Mouse (Mus musculus): Measurements from ENCODE around the gene Ttll6. TPM values are rescaled to one million over a fixed set of nuclear protein-coding genes. Genes with fewer than 3 reads are reported as not detected.
"Not testable (repeated sequence)": the region's sequence is repeated elsewhere in the genome, so short reads cannot be mapped to it uniquely, and the experiment has no call there.

Gene Ttll6
- polyA plus RNA-seq, 1 experiment from 2014 or later, result 0.15 TPM

GRCm38 (mm10) chr11:96122806-96123205 lies 10.8 kb upstream of the Ttll6 start:
- not testable (repeated sequence) for H3K9me3 ChIP-seq (replicated peaks); H3K27ac ChIP-seq; ATAC-seq (ENCODE audit: low FRiP score); H3K4me1 ChIP-seq; H3K9ac ChIP-seq; H3K36me3 ChIP-seq; H3K4me3 ChIP-seq; H3K4me2 ChIP-seq (replicated peaks)
- WGBS, result 81% methylated on average over 4 of the region's 4 CpGs
- H3K27me3 ChIP-seq, result peaks cover 48% of the 10 kb centered on the region

DNA sequence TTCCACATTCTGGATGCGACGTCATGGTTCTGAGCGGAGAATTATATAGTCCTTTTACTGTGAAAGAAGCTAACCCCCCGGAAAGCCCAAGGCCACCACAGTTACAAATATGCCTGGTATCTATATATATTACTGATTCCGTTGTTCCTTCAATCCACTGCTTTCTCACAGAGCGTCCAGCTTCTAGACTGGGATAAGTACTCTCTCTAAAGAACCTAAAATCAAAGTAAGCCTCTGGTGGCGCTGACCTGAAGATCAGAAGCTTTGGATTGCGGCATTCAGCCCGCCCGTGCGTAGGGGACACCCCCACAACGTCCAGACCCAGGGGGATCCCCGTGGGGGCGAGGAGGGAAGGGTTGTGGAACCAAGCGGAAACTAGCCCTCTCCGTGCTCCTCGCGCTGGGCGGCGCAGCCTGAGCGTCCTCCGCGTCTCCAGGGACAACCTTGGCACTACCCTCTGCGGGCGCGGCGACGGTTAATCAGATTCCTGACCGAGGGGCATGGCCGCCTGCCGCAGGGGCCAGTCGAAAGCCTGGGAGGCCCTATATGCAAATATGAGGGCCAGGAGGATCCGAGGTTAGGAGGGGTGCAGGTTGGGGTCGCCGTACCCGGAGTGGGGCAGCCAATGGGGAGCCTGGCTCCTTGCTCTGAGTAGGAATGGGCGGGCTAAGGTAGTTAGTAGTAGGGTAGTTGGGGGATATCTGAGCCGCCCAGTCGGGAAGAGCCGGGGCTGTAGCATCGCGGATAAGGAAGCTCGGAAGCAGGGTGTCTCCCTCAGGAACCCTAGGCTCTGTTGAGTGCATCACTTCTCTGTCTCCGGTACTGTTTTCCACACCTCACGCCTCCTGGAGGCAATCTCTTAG lies 9.3 kb upstream of the Ttll6 start:
- Histone ChIP-seq H3K9me3 (replicated peaks) (no peaks in the 10 kb centered on the region), H3K4me3 (peak overlapping the region; percentile 38), H3K27ac (no peak overlapping the region), H3K9ac (peak overlapping the region; percentile 24; the same call in 1 of the 2 replicates), H3K4me1 (peaks cover 9% of the 10 kb centered on the region), H3K4me2 (replicated peaks) (peak overlapping the region; percentile 70), H3K27me3 (peaks cover 48% of the 10 kb centered on the region), H3K36me3 (no peaks in the 10 kb centered on the region)
- 3% methylated on average over 45 of the region's 45 CpGs for WGBS
- no peak for ATAC-seq (ENCODE audit: low FRiP score)

- peaks cover 4% of the 10 kb centered on the region; the same call in 1 of the 2 replicates for H3K4me1 ChIP-seq
- peaks cover 27% of the 10 kb centered on the region for H3K27me3 ChIP-seq
- no peak overlapping the region for H3K4me3 ChIP-seq
- ATAC-seq (ENCODE audit: low FRiP score), result no peak
- H3K9me3 ChIP-seq (replicated peaks), result no peaks in the 10 kb centered on the region
- no peak overlapping the region for H3K27ac ChIP-seq
- 65% methylated on average over 10 of the region's 10 CpGs for WGBS
- H3K9ac ChIP-seq, result no peak overlapping the region
- no peak overlapping the region for H3K4me2 ChIP-seq (replicated peaks)
- H3K36me3 ChIP-seq, result no peaks in the 10 kb centered on the region
Observed at GRCm38 (mm10) chr11:96130606-96131005, 3.0 kb upstream of the Ttll6 start.

- Histone ChIP-seq H3K9me3 (replicated peaks) (no peaks in the 10 kb centered on the region), H3K4me3 (no peak overlapping the region), H3K36me3 (no peaks in the 10 kb centered on the region), H3K27ac (no peak overlapping the region), H3K9ac (no peak overlapping the region), H3K27me3 (peaks cover 15% of the 10 kb centered on the region), H3K4me2 (replicated peaks) (no peak overlapping the region), H3K4me1 (peaks cover 6% of the 10 kb centered on the region; the same call in 1 of the 2 replicates)
- no peak for ATAC-seq (ENCODE audit: low FRiP score)
- WGBS, result 90% methylated on average over 8 of the region's 8 CpGs
Observed at GRCm38 (mm10) chr11:96135847-96136246, 2.3 kb downstream of the Ttll6 start.

- H3K9me3 ChIP-seq (replicated peaks), result no peaks in the 10 kb centered on the region
- no peak overlapping the region for H3K4me2 ChIP-seq (replicated peaks)
- peaks cover 16% of the 10 kb centered on the region for H3K27me3 ChIP-seq
- H3K9ac ChIP-seq, result no peak overlapping the region
- H3K36me3 ChIP-seq, result no peaks in the 10 kb centered on the region
- no peak overlapping the region for H3K4me3 ChIP-seq
- 30% methylated on average over 4 of the region's 4 CpGs for WGBS
- ATAC-seq (ENCODE audit: low FRiP score), result no peak
- H3K4me1 ChIP-seq, result peaks cover 5% of the 10 kb centered on the region; the same call in 1 of the 2 replicates
- H3K27ac ChIP-seq, result no peak overlapping the region
Observed at GRCm38 (mm10) chr11:96140726-96141175, 7.2 kb downstream of the Ttll6 start.

- peaks cover 44% of the 10 kb centered on the region for H3K27me3 ChIP-seq
- no peak for ATAC-seq (ENCODE audit: low FRiP score)
- no peaks in the 10 kb centered on the region for H3K36me3 ChIP-seq
- H3K4me3 ChIP-seq, result no peak overlapping the region
- 64% methylated on average over 4 of the region's 4 CpGs for WGBS
- no peak overlapping the region for H3K9ac ChIP-seq
- H3K27ac ChIP-seq, result no peak overlapping the region
- no peaks in the 10 kb centered on the region for H3K9me3 ChIP-seq (replicated peaks)
- no peak overlapping the region for H3K4me2 ChIP-seq (replicated peaks)
- peaks cover 9% of the 10 kb centered on the region; the same call in 1 of the 2 replicates for H3K4me1 ChIP-seq
Observed at GRCm38 (mm10) chr11:96143766-96144165, 10.2 kb downstream of the Ttll6 start.

DNA sequence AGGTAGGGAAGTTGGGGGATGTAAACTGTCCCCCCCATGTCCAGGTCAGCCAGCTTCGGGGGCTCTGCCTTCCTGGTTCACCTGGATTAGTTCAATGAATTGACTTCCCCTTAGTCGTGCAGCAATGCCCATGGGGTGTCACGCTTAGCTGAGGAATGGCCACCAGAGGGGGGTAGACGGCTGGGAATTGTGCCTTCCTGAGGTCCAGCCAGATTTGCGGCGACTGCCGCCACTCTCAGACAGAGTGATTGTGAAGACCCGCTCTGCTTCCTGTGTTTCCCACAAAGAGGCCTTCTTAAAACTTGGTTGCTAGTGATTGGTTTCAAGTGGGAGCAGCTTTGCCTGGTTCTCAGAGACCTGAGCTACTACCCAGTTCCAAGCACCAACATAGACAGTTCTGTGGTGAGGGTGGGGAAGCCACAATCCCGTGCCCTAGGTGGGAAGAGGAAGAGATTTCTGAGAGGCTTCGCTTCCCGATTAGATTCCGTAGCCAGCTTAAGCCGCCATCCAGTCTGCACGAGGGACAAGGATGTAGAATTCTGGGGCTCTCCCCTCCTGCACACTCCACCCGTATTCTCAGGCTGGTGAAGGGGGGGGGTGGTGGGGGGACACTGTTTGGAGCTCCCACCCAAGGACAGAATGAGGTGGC lies 12.2 kb downstream of the Ttll6 start:
- Histone ChIP-seq H3K9me3 (replicated peaks) (no peaks in the 10 kb centered on the region), H3K36me3 (no peaks in the 10 kb centered on the region), H3K4me3 (no peak overlapping the region; the same call in 1 of the 2 replicates), H3K9ac (no peak overlapping the region), H3K27me3 (peaks cover 60% of the 10 kb centered on the region), H3K4me1 (peaks cover 7% of the 10 kb centered on the region; the same call in 1 of the 2 replicates), H3K27ac (no peak overlapping the region), H3K4me2 (replicated peaks) (peak overlapping the region; percentile 37)
- no peak for ATAC-seq (ENCODE audit: low FRiP score)
- 3% methylated on average over 15 of the region's 15 CpGs for WGBS

DNA sequence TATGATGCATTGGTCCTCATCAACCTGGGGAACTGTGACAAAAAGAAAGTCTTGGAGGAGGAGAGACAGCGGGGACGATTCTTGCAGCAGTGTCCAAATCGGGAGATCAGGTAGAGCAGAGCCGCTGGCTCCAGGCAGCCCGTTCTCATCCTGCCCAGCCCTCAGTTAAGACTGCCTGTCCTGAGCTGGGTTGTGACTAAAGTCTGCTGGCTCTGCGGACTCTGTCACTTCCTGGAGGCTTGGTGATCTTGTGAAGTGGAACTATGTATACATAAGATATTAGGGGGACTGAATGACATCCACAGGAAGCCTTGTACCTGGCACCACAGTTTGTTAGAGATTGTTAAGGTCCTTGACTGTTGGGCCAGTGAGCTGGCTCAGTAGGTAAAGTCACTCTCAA lies 13.9 kb downstream of the Ttll6 start:
- Histone ChIP-seq H3K36me3 (no peaks in the 10 kb centered on the region), H3K4me1 (peaks cover 4% of the 10 kb centered on the region; the same call in 1 of the 2 replicates), H3K9me3 (replicated peaks) (no peaks in the 10 kb centered on the region), H3K9ac (no peak overlapping the region), H3K27me3 (peaks cover 76% of the 10 kb centered on the region), H3K4me2 (replicated peaks) (no peak overlapping the region), H3K4me3 (no peak overlapping the region), H3K27ac (no peak overlapping the region)
- WGBS, result 77% methylated on average over 6 of the region's 6 CpGs
- no peak for ATAC-seq (ENCODE audit: low FRiP score)

DNA sequence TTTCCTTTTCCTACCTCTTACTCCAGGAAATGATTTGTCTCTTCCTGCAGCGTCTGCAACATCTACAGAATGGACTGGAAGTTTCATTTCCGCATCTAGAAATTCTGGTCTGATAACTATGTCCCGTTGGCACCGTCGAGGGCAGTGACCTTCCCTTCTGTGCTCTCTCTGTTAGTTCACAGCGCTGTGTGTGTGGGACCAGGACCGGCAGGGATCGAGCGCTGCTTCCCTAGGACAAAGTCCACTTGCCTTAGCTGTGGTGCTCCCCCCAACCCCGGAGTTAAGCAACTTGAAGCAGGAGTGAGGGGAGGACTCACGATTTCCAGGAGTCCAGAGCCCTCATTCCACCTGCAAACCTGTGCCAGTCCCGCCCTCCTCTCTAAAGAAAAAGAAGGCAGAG lies 31.2 kb downstream of the Ttll6 start:
- Histone ChIP-seq H3K4me1 (no peaks in the 10 kb centered on the region), H3K27ac (no peak overlapping the region), H3K9ac (no peak overlapping the region), H3K9me3 (replicated peaks) (0 out of 2 replicates have a peak, but pooled peaks cover 3% of the 10 kb centered on the region), H3K36me3 (no peaks in the 10 kb centered on the region), H3K4me2 (replicated peaks) (no peak overlapping the region), H3K4me3 (no peak overlapping the region), H3K27me3 (peaks cover 82% of the 10 kb centered on the region)
- no peak for ATAC-seq (ENCODE audit: low FRiP score)
- 66% methylated on average over 12 of the region's 12 CpGs for WGBS

GRCm38 (mm10) chr11:96168125-96168524 lies 34.5 kb downstream of the Ttll6 start:
- no peaks in the 10 kb centered on the region for H3K9me3 ChIP-seq (replicated peaks)
- H3K27ac ChIP-seq, result no peak overlapping the region
- no peak overlapping the region for H3K9ac ChIP-seq
- 33% methylated on average over 9 of the region's 9 CpGs for WGBS
- no peak overlapping the region for H3K4me2 ChIP-seq (replicated peaks)
- no peaks in the 10 kb centered on the region for H3K4me1 ChIP-seq
- H3K36me3 ChIP-seq, result no peaks in the 10 kb centered on the region
- H3K4me3 ChIP-seq, result no peak overlapping the region
- H3K27me3 ChIP-seq, result peaks cover 97% of the 10 kb centered on the region
- no peak for ATAC-seq (ENCODE audit: low FRiP score)

DNA sequence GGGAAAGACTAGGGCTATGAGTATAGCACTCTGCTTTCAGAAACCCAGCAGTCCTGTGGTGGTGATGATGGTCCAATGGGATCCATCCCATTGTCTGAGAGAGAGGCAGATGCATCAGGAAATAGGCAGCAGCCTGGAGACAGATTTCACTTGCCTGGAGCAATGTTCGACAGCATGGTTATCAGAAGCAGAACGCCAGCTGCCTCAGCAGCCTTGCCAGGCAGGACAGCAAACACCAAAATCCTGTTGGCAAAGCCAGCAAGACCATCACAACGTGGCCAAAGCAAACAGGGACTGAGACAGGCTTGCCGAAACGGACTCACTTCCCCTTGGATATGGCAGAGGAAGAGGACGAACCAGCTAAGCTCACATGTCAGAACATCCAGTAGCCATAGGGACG lies 35.4 kb downstream of the Ttll6 start:
- Histone ChIP-seq H3K36me3 (no peaks in the 10 kb centered on the region), H3K9ac (no peak overlapping the region), H3K4me1 (no peaks in the 10 kb centered on the region), H3K27me3 (peaks cover 100% of the 10 kb centered on the region), H3K4me2 (replicated peaks) (no peak overlapping the region), H3K27ac (no peak overlapping the region), H3K4me3 (no peak overlapping the region), H3K9me3 (replicated peaks) (no peaks in the 10 kb centered on the region)
- WGBS, result 17% methylated on average over 7 of the region's 7 CpGs
- ATAC-seq (ENCODE audit: low FRiP score), result no peak

GRCm38 (mm10) chr11:96170711-96171379 lies 37.3 kb downstream of the Ttll6 start:
- no peak overlapping the region for H3K4me3 ChIP-seq
- H3K27me3 ChIP-seq, result peaks cover 100% of the 10 kb centered on the region
- no peaks in the 10 kb centered on the region for H3K36me3 ChIP-seq
- under 1% methylated on average over 20 of the region's 20 CpGs for WGBS
- no peak overlapping the region for H3K27ac ChIP-seq
- no peak for ATAC-seq (ENCODE audit: low FRiP score)
- no peaks in the 10 kb centered on the region for H3K9me3 ChIP-seq (replicated peaks)
- no peaks in the 10 kb centered on the region for H3K4me1 ChIP-seq
- H3K9ac ChIP-seq, result no peak overlapping the region
- H3K4me2 ChIP-seq (replicated peaks), result no peak overlapping the region
